Mouse (Mus musculus) liver, postnatal 0 days (tissue): ENCODE measurements around the gene Wdr37.

Experiments used
- CTCF ChIP-seq: sonication (generic); IDR thresholded peaks from 2 replicates; pipeline ENCODE4 v1.5.1; 2016; ENCODE audit warnings: antibody characterized with exemption, low read depth
- EP300 ChIP-seq: IDR thresholded peaks from 2 replicates; pipeline ENCODE4 v1.6.1; 2016; ENCODE audit warnings: antibody characterized with exemption, low read depth, mild to moderate bottlenecking

DNA sequence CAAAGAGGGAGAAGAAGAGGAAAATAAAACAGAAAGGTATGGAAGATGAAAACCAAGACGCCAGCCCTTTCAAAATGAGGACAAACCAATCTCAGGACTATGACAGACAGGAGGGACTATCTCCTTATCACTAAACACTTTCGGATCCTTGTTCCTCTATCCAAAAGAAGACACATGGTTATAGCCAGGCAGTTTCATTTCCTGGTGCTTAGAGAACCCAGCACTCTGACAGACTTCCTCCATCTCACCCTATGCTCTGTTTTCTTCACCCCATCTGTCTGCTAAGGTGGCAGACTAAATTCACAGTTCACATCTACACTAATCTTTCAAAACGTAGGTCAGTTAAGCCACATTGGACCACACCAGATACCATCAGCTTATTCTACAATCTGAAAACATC is 29.4 kb downstream of the Wdr37 start:
- TF ChIP-seq CTCF: no peak
- no peak for TF ChIP-seq EP300
